9 mouse cellular contexts compared by ENCODE assay signal in genomic region chr1:68047139-68047538, GRCm38 (mm10).
A peak's percentile ranks its signal among the peaks of the same experiment; 100 is the strongest.
DNase-seq lines count a peak whose midpoint lies in the region; ATAC-seq lines count a peak whose summit lies in the region.
"Had no signal": no experiment of that assay in that cellular context is flagged by ENCODE, and none has a peak within 500 bp of the region (broad histone marks: within the 10 kb centered on the region; RNA-seq: fewer than 3 reads in every experiment).

No protein-coding gene starts in this region.

- 17% methylated on average over 5 of the region's 5 CpGs for WGBS in heart, embryonic 16.5 days
- WGBS in embryonic facial prominence, embryonic 10.5 days: 4% methylated on average over 5 of the region's 5 CpGs
- WGBS in intestine, embryonic 15.5 days: 16% methylated on average over 5 of the region's 5 CpGs
- 7% methylated on average over 5 of the region's 5 CpGs for WGBS in neural tube, embryonic 12.5 days

- no peaks in the 10 kb centered on the region for H3K27me3 ChIP-seq in heart, embryonic 16.5 days (ENCODE audit: control insufficient read depth, insufficient read depth, low read length)
- H3K27me3 ChIP-seq in embryonic facial prominence, embryonic 10.5 days (replicated peaks; ENCODE audit: low read depth, poor library complexity, severe bottlenecking): no peaks in the 10 kb centered on the region
- no peaks in the 10 kb centered on the region for H3K27me3 ChIP-seq in intestine, embryonic 15.5 days (replicated peaks)
- H3K27me3 ChIP-seq in neural tube, embryonic 12.5 days (replicated peaks): no peaks in the 10 kb centered on the region
- H3K27me3 ChIP-seq: CH12.LX had no signal

- peaks cover 3% of the 10 kb centered on the region for H3K4me1 ChIP-seq in heart, embryonic 16.5 days (ENCODE audit: control insufficient read depth, insufficient read depth, low read length)
- H3K4me1 ChIP-seq in embryonic facial prominence, embryonic 10.5 days: peaks cover 7% of the 10 kb centered on the region
- H3K4me1 ChIP-seq in intestine, embryonic 15.5 days (replicated peaks): no peaks in the 10 kb centered on the region
- peaks cover 4% of the 10 kb centered on the region; the same call in 1 of the 2 replicates for H3K4me1 ChIP-seq in neural tube, embryonic 12.5 days

- H3K9ac ChIP-seq in heart, embryonic 16.5 days (ENCODE audit: low read length): peak overlapping the region; percentile 26; the same call in 1 of the 2 replicates
- H3K9ac ChIP-seq in intestine, embryonic 15.5 days: no peak overlapping the region
- no peak overlapping the region for H3K9ac ChIP-seq in neural tube, embryonic 12.5 days

- H3K36me3 ChIP-seq in heart, embryonic 16.5 days (ENCODE audit: control insufficient read depth, insufficient read depth): no peaks in the 10 kb centered on the region
- H3K36me3 ChIP-seq in embryonic facial prominence, embryonic 10.5 days (replicated peaks): no peaks in the 10 kb centered on the region
- H3K36me3 ChIP-seq in intestine, embryonic 15.5 days: no peaks in the 10 kb centered on the region
- no peaks in the 10 kb centered on the region for H3K36me3 ChIP-seq in neural tube, embryonic 12.5 days

- peak overlapping the region; percentile 48 for H3K4me3 ChIP-seq in heart, embryonic 16.5 days (ENCODE audit: low read length)
- peak overlapping the region; percentile 50 for H3K4me3 ChIP-seq in embryonic facial prominence, embryonic 10.5 days
- no peak overlapping the region for H3K4me3 ChIP-seq in intestine, embryonic 15.5 days (replicated peaks)
- H3K4me3 ChIP-seq in neural tube, embryonic 12.5 days: no peak overlapping the region

- ATAC-seq in heart, embryonic 16.5 days (replicated peaks; ENCODE audit: extremely low read depth, insufficient read depth, low FRiP score): no peak
- ATAC-seq in intestine, embryonic 15.5 days: no peak
- ATAC-seq in neural tube, embryonic 12.5 days (ENCODE audit: low FRiP score, low read depth): peak; percentile 90
- no peak for ATAC-seq in activated CD4-positive, CD25-positive, alpha-beta regulatory T cell, adult 4 months

- H3K4me2 ChIP-seq in heart, embryonic 16.5 days (ENCODE audit: low read depth, low read length): peak overlapping the region; percentile 57
- peak overlapping the region; percentile 40 for H3K4me2 ChIP-seq in intestine, embryonic 15.5 days (replicated peaks)
- H3K4me2 ChIP-seq in neural tube, embryonic 12.5 days (replicated peaks): peak overlapping the region; percentile 54

- H3K27ac ChIP-seq in heart, embryonic 16.5 days (ENCODE audit: low read length): no peak overlapping the region
- H3K27ac ChIP-seq in embryonic facial prominence, embryonic 10.5 days (replicated peaks): no peak overlapping the region
- H3K27ac ChIP-seq in intestine, embryonic 15.5 days: no peak overlapping the region
- no peak overlapping the region for H3K27ac ChIP-seq in neural tube, embryonic 12.5 days

- no peak for DNase-seq in heart, postnatal 25 days (ENCODE audit: low spot score)
- peak; percentile 59 for DNase-seq in embryonic facial prominence, embryonic 10.5 days (ENCODE audit: low spot score)
- no peak for DNase-seq in ovary, postnatal 14 days (ENCODE audit: low spot score)
- DNase-seq in urinary bladder, postnatal 10 days (ENCODE audit: low spot score): no peak

- H3K9me3 ChIP-seq in heart, embryonic 16.5 days (replicated peaks; ENCODE audit: control insufficient read depth, low read length): no peaks in the 10 kb centered on the region
- no peaks in the 10 kb centered on the region for H3K9me3 ChIP-seq in embryonic facial prominence, embryonic 10.5 days
- H3K9me3 ChIP-seq in intestine, embryonic 15.5 days: no peaks in the 10 kb centered on the region
- H3K9me3 ChIP-seq in neural tube, embryonic 12.5 days: no peaks in the 10 kb centered on the region

- intact Hi-C loops in heart, postnatal 25 days (cut with DNase I): no loop called here

Comparison
In these comparisons a context has a peak if more than half of its experiments do, and no peak if none do; other contexts are left out.
1. H3K4me3 ChIP-seq: peak in heart, embryonic 16.5 days (single experiment) and embryonic facial prominence, embryonic 10.5 days (single experiment); none in intestine, embryonic 15.5 days (single experiment) and neural tube, embryonic 12.5 days (single experiment).
2. Peak in every context shown above with its lines, with median percentiles within 50 percentile points of each other: H3K4me2 ChIP-seq.